Mouse (Mus musculus) testis, adult 10 weeks (tissue): ENCODE measurements around the gene Lactb. TPM values are rescaled to one million over a fixed set of nuclear protein-coding genes. Genes with fewer than 3 reads are reported as not detected.

Experiments used
- polyA plus RNA-seq: library from polyadenylated mRNA; stranded (reverse); fragments of 350-450 nt; fragmentation: Illumina TruSeq; extraction: RNeasy Lipid Tissue Mini Kit (QIAGEN cat#74804); gene quantifications from one replicate; pipeline ENCODE4 v1.2.3, GENCODE M21; 2014; ENCODE audit warnings: low read depth, low replicate concordance

The Lactb gene
- 17.7 TPM for polyA plus RNA-seq

GRCm38 (mm10) chr9:66975239-66975645 is at the start of gene Lactb:
Gene Lactb, minus strand, starts transcription at chr9:66975484.

GRCm38 (mm10) chr9:66945647-66946641 is 29.3 kb downstream of the Lactb start, which contains the start of gene Rps27l:
Gene Rps27l, plus strand, starts transcription at chr9:66946086.

GRCm38 (mm10) chr9:66919382-66919971 is 55.8 kb downstream of the Lactb start, which contains the start of gene Rab8b:
Gene Rab8b, minus strand, starts transcription at chr9:66919687.

Other genes with a start within 250 kb of the Lactb start
- 4.3 TPM for gene Aph1b, start 180.0 kb downstream of the Lactb start, polyA plus RNA-seq
- 0.57 TPM for gene Gm10647, start 178.4 kb downstream of the Lactb start, polyA plus RNA-seq
- gene Aph1c, start 140.8 kb downstream of the Lactb start, polyA plus RNA-seq: 11.4 TPM
- 36.8 TPM for gene Rab8b, start 55.8 kb downstream of the Lactb start, polyA plus RNA-seq
- gene Rps27l, start 29.4 kb downstream of the Lactb start, polyA plus RNA-seq: 251 TPM
- 36.5 TPM for gene Tpm1, start 73.9 kb upstream of the Lactb start, polyA plus RNA-seq